Mouse (Mus musculus) liver, embryonic 13.5 days (tissue): ENCODE measurements around the gene Nat8. TPM values are rescaled to one million over a fixed set of nuclear protein-coding genes. Genes with fewer than 3 reads are reported as not detected.
"Not testable (repeated sequence)": the region's sequence is repeated elsewhere in the genome, so short reads cannot be mapped to it uniquely, and the experiment has no call there.

Experiments
- ATAC-seq: fragments of 200-750 bp; cut with Nextera tagmentation; 2 replicates; pipeline ENCODE4 v1.8.0; 2017; ENCODE audit warnings: low read depth, mild to moderate bottlenecking, moderate number of reproducible peaks, moderate library complexity
- DNase-seq: peaks from one replicate; pipeline ENCODE4 v3.0.0; 2022
- H3K27ac ChIP-seq: fragments of 300-500 bp; sonication (generic); 2 replicates; pipeline ENCODE4 v1.5.1; 2015; ENCODE audit warnings: moderate library complexity, mild to moderate bottlenecking, inconsistent platforms
- H3K27me3 ChIP-seq: fragments of 300-500 bp; sonication (generic); 2 replicates; pipeline ENCODE4 v1.6.1; 2015; ENCODE audit warnings: mild to moderate bottlenecking, inconsistent platforms
- H3K36me3 ChIP-seq: fragments of 300-500 bp; sonication (generic); 2 replicates; pipeline ENCODE4 v1.6.1; 2015; ENCODE audit warnings: mild to moderate bottlenecking, inconsistent platforms
- H3K4me1 ChIP-seq: fragments of 300-500 bp; sonication (generic); replicated peaks from 2 replicates; pipeline ENCODE4 v1.6.1; 2015; ENCODE audit warnings: inconsistent platforms
- H3K4me2 ChIP-seq: fragments of 300-500 bp; sonication (generic); 2 replicates; pipeline ENCODE4 v1.6.1; 2015; ENCODE audit warnings: inconsistent platforms, mild to moderate bottlenecking, moderate library complexity
- H3K4me3 ChIP-seq: fragments of 300-500 bp; sonication (generic); replicated peaks from 2 replicates; pipeline ENCODE4 v1.5.1; 2015; ENCODE audit warnings: mild to moderate bottlenecking, inconsistent platforms
- H3K9ac ChIP-seq: fragments of 300-500 bp; sonication (generic); 2 replicates; pipeline ENCODE4 v1.6.1; 2015; ENCODE audit warnings: mild to moderate bottlenecking, inconsistent platforms
- H3K9me3 ChIP-seq: fragments of 300-500 bp; sonication (generic); replicated peaks from 2 replicates; pipeline ENCODE4 v1.6.1; 2016; ENCODE audit warnings: inconsistent platforms
- WGBS: fragments of 180-500 bp; shearing (Covaris S2); methylation state at CpG from one replicate; pipeline ENCODE4 v1.1.7; 2015; ENCODE audit not compliant: insufficient replicate concordance; 5-methylcytosine and 5-hydroxymethylcytosine counted together
- polyA plus RNA-seq: library from polyadenylated mRNA; unstranded; fragments of >200 nt; fragmentation: Nextera tagmentation; extraction: Ambion mirVana; gene quantifications from 2 replicates; pipeline ENCODE4 v1.2.1, GENCODE M21; 2015

The Nat8 gene
- polyA plus RNA-seq, 1 experiment from 2014 or later = not detected

- not testable (repeated sequence) for H3K9ac ChIP-seq, H3K9me3 ChIP-seq, ATAC-seq, H3K36me3 ChIP-seq, H3K27me3 ChIP-seq, H3K4me3 ChIP-seq, H3K4me1 ChIP-seq, DNase-seq, H3K4me2 ChIP-seq, H3K27ac ChIP-seq
- WGBS = 69% methylated on average over 1 of the region's 2 CpGs
Measured at GRCm38 (mm10) chr6:85835104-85835503, 3.2 kb upstream of the Nat8 start.

GRCm38 (mm10) chr6:85834504-85835100 is 2.7 kb upstream of the Nat8 start:
- not testable (repeated sequence) for H3K27ac ChIP-seq, H3K4me1 ChIP-seq, ATAC-seq, H3K9ac ChIP-seq, H3K4me3 ChIP-seq, DNase-seq, H3K36me3 ChIP-seq, H3K9me3 ChIP-seq, H3K27me3 ChIP-seq, H3K4me2 ChIP-seq

- Histone ChIP-seq H3K27ac (no peak overlapping the region), H3K4me3 (no peak overlapping the region), H3K36me3 (no peaks in the 10 kb centered on the region), H3K4me2 (no peak overlapping the region), H3K9ac (no peak overlapping the region), H3K9me3 (no peaks in the 10 kb centered on the region), H3K4me1 (no peaks in the 10 kb centered on the region), H3K27me3 (no peaks in the 10 kb centered on the region)
- DNase-seq = no peak
- 33% methylated on average over 1 of the region's 1 CpGs for WGBS
- no peak for ATAC-seq
Measured at GRCm38 (mm10) chr6:85829462-85829861, 2.4 kb downstream of the Nat8 start.

- Histone ChIP-seq H3K9ac (no peak overlapping the region), H3K4me1 (no peaks in the 10 kb centered on the region), H3K4me3 (no peak overlapping the region), H3K36me3 (no peaks in the 10 kb centered on the region), H3K27ac (no peak overlapping the region), H3K4me2 (no peak overlapping the region), H3K27me3 (no peaks in the 10 kb centered on the region), H3K9me3 (no peaks in the 10 kb centered on the region)
- ATAC-seq (no peak), DNase-seq (no peak)
- 61% methylated on average over 2 of the region's 2 CpGs for WGBS
Measured at GRCm38 (mm10) chr6:85825886-85826285, 6.0 kb downstream of the Nat8 start.

GRCm38 (mm10) chr6:85823382-85824090 is 8.3 kb downstream of the Nat8 start:
- Histone ChIP-seq H3K27me3 (no peaks in the 10 kb centered on the region), H3K4me3 (no peak overlapping the region), H3K27ac (no peak overlapping the region), H3K9ac (no peak overlapping the region), H3K4me2 (no peak overlapping the region), H3K4me1 (no peaks in the 10 kb centered on the region), H3K36me3 (no peaks in the 10 kb centered on the region), H3K9me3 (no peaks in the 10 kb centered on the region)
- no peak for DNase-seq
- 71% methylated on average over 1 of the region's 1 CpGs for WGBS
- ATAC-seq = no peak

- DNase-seq (no peak), ATAC-seq (no peak)
- no peak overlapping the region for H3K27ac ChIP-seq
- no peaks in the 10 kb centered on the region for H3K36me3 ChIP-seq
- H3K4me3 ChIP-seq = no peak overlapping the region
- no peaks in the 10 kb centered on the region for H3K27me3 ChIP-seq
- H3K4me2 ChIP-seq = no peak overlapping the region
- H3K4me1 ChIP-seq = no peaks in the 10 kb centered on the region
- no peak overlapping the region for H3K9ac ChIP-seq
- WGBS = 70% methylated on average over 4 of the region's 4 CpGs
- no peaks in the 10 kb centered on the region for H3K9me3 ChIP-seq
Measured at GRCm38 (mm10) chr6:85822286-85822685, 9.6 kb downstream of the Nat8 start.

- Histone ChIP-seq H3K4me1 (no peaks in the 10 kb centered on the region), H3K9ac (no peak within 1 kb of the TSS), H3K4me3 (no peak within 1 kb of the TSS), H3K27ac (no peak within 1 kb of the TSS), H3K4me2 (no peak within 1 kb of the TSS), H3K36me3 (no peaks in the 10 kb centered on the region), H3K27me3 (no peaks in the 10 kb centered on the region), H3K9me3 (no peaks in the 10 kb centered on the region)
- WGBS = 62% methylated on average over 5 of the region's 5 CpGs
- ATAC-seq (no peak), DNase-seq (no peak)
Measured at GRCm38 (mm10) chr6:85820837-85821236, 11.0 kb downstream of the Nat8 start, which contains the start of the genes Nat8f6 and Nat8f5. Nat8f6 (minus strand) TSS chr6:85820954. Nat8f5 (minus strand) TSS chr6:85820972.

GRCm38 (mm10) chr6:85818338-85818737 is 13.5 kb downstream of the Nat8 start:
- ATAC-seq = no peak
- Histone ChIP-seq H3K4me3 (no peak overlapping the region), H3K9ac (no peak overlapping the region), H3K4me1 (no peaks in the 10 kb centered on the region), H3K27me3 (no peaks in the 10 kb centered on the region), H3K36me3 (no peaks in the 10 kb centered on the region), H3K27ac (no peak overlapping the region), H3K9me3 (no peaks in the 10 kb centered on the region), H3K4me2 (no peak overlapping the region)
- no peak for DNase-seq
- 50% methylated on average over 1 of the region's 1 CpGs for WGBS

GRCm38 (mm10) chr6:85813339-85813738 is 18.5 kb downstream of the Nat8 start:
- H3K27ac ChIP-seq = no peak overlapping the region
- ATAC-seq (no peak), DNase-seq (no peak)
- H3K4me1 ChIP-seq = no peaks in the 10 kb centered on the region
- WGBS = 60% methylated on average over 2 of the region's 2 CpGs
- no peaks in the 10 kb centered on the region for H3K9me3 ChIP-seq
- no peaks in the 10 kb centered on the region for H3K36me3 ChIP-seq
- H3K9ac ChIP-seq = no peak overlapping the region
- no peak overlapping the region for H3K4me2 ChIP-seq
- H3K4me3 ChIP-seq = no peak overlapping the region
- no peaks in the 10 kb centered on the region for H3K27me3 ChIP-seq

GRCm38 (mm10) chr6:85810942-85811537 is 20.8 kb downstream of the Nat8 start:
- not testable (repeated sequence) for H3K36me3 ChIP-seq, ATAC-seq, H3K4me2 ChIP-seq, H3K9me3 ChIP-seq, H3K9ac ChIP-seq, H3K4me3 ChIP-seq, DNase-seq, H3K27me3 ChIP-seq, H3K27ac ChIP-seq, H3K4me1 ChIP-seq
- WGBS = 41% methylated on average over 3 of the region's 3 CpGs

- not testable (repeated sequence) for H3K4me3 ChIP-seq, DNase-seq, ATAC-seq, H3K27ac ChIP-seq, H3K9me3 ChIP-seq, H3K27me3 ChIP-seq, H3K4me2 ChIP-seq, H3K36me3 ChIP-seq, H3K9ac ChIP-seq, H3K4me1 ChIP-seq
- WGBS = 57% methylated on average over 3 of the region's 3 CpGs
Measured at GRCm38 (mm10) chr6:85810514-85810913, 21.4 kb downstream of the Nat8 start.

- H3K4me2 ChIP-seq, ATAC-seq, H3K27ac ChIP-seq, H3K9me3 ChIP-seq, H3K9ac ChIP-seq, H3K27me3 ChIP-seq, H3K4me1 ChIP-seq, DNase-seq, H3K36me3 ChIP-seq, H3K4me3 ChIP-seq: not testable (repeated sequence)
- 27% methylated on average over 3 of the region's 3 CpGs for WGBS
Measured at GRCm38 (mm10) chr6:85809784-85810183, 22.1 kb downstream of the Nat8 start.
